ENCODE assay signal across 9 mouse cellular contexts in genomic region chr5:108903134-108903923, GRCm38 (mm10). TPM values are rescaled to one million over a fixed set of nuclear protein-coding genes. Genes with fewer than 3 reads are reported as not detected.
A peak's percentile ranks its signal among the peaks of the same experiment; 100 is the strongest.
DNase-seq lines count a peak whose midpoint lies in the region; ATAC-seq lines count a peak whose summit lies in the region.
"Not testable (repeated sequence)": the region's sequence is repeated elsewhere in the genome, so short reads cannot be mapped to it uniquely, and the experiment has no call there.
"Had no signal": no experiment of that assay in that cellular context is flagged by ENCODE, and none has a peak within 500 bp of the region (broad histone marks: within the 10 kb centered on the region; RNA-seq: fewer than 3 reads in every experiment).

No protein-coding gene starts in this region.

- not testable (repeated sequence) for H3K4me3 ChIP-seq in liver, embryonic 11.5 days (ENCODE audit: low read depth, low read length)
- peak overlapping the region; percentile 28 for H3K4me3 ChIP-seq in midbrain, embryonic 16.5 days (ENCODE audit: low read depth, low read length)
- H3K4me3 ChIP-seq in stomach, embryonic 14.5 days (ENCODE audit: low read depth, low read length), result peak overlapping the region; percentile 11; the same call in 1 of the 2 replicates

- H3K4me1 ChIP-seq in liver, embryonic 11.5 days (replicated peaks; ENCODE audit: control insufficient read depth, insufficient read depth, low read length); midbrain, embryonic 16.5 days (ENCODE audit: control insufficient read depth, insufficient read depth, low read length); stomach, embryonic 14.5 days (ENCODE audit: control insufficient read depth, insufficient read depth, low read length): not testable (repeated sequence)

- peak; percentile 17 to 29 for DNase-seq in cerebellum, postnatal 14 days
- peak; percentile 4 for DNase-seq in frontal cortex, postnatal 14 days (ENCODE audit: low spot score in 2 of 2)
- peak; percentile 25 for DNase-seq in heart, postnatal 4 days
- DNase-seq in kidney, postnatal 14 days, result peak; percentile 16
- DNase-seq in liver, embryonic 11.5 days (ENCODE audit: low spot score), result not testable (repeated sequence)

- not testable (repeated sequence) for H3K36me3 ChIP-seq in liver, embryonic 11.5 days (ENCODE audit: control insufficient read depth, insufficient read depth, low read length); midbrain, embryonic 16.5 days (ENCODE audit: control insufficient read depth, insufficient read depth, low read length); stomach, embryonic 14.5 days (ENCODE audit: control insufficient read depth, insufficient read depth, low read length)

- not testable (repeated sequence) for H3K9me3 ChIP-seq in liver, embryonic 11.5 days (ENCODE audit: control insufficient read depth, low read length); midbrain, embryonic 16.5 days (replicated peaks; ENCODE audit: control insufficient read depth, low read length, poor library complexity, severe bottlenecking); stomach, embryonic 14.5 days (ENCODE audit: control insufficient read depth, low read depth, low read length)

- H3K9ac ChIP-seq in liver, embryonic 11.5 days (ENCODE audit: low read depth, low read length); stomach, embryonic 14.5 days (replicated peaks; ENCODE audit: low read depth, low read length): not testable (repeated sequence)
- H3K9ac ChIP-seq in midbrain, embryonic 16.5 days (ENCODE audit: low read depth, low read length), result peak overlapping the region; percentile 40; the same call in 1 of the 2 replicates

- WGBS in liver, embryonic 11.5 days, result 5% methylated on average over 24 of the region's 65 CpGs
- WGBS in midbrain, embryonic 16.5 days, result 3% methylated on average over 16 of the region's 65 CpGs
- WGBS in stomach, embryonic 14.5 days, result 4% methylated on average over 19 of the region's 65 CpGs

- peak; percentile 95 for ATAC-seq in CD4-positive, CD25-positive, alpha-beta regulatory T cell, adult 4 months
- ATAC-seq in liver, embryonic 11.5 days (replicated peaks; ENCODE audit: low FRiP score), result peak; percentile 98
- ATAC-seq in midbrain, embryonic 16.5 days, result peak; percentile 100
- peak; percentile 96 for ATAC-seq in stomach, embryonic 14.5 days (ENCODE audit: insufficient number of reproducible peaks, insufficient read depth, low FRiP score, low read depth)

- H3K4me2 ChIP-seq in liver, embryonic 11.5 days, result not testable (repeated sequence)
- peak overlapping the region; percentile 41 for H3K4me2 ChIP-seq in midbrain, embryonic 16.5 days (ENCODE audit: low read length)
- H3K4me2 ChIP-seq in stomach, embryonic 14.5 days (replicated peaks; ENCODE audit: low read depth, low read length), result peak overlapping the region; percentile 34

- H3K27ac ChIP-seq in liver, embryonic 11.5 days (ENCODE audit: low read depth, low read length); midbrain, embryonic 16.5 days (ENCODE audit: low read length); stomach, embryonic 14.5 days (ENCODE audit: low read length): not testable (repeated sequence)

- H3K27me3 ChIP-seq in liver, embryonic 11.5 days (replicated peaks; ENCODE audit: control insufficient read depth, insufficient read depth, low read length); midbrain, embryonic 16.5 days (ENCODE audit: control insufficient read depth, insufficient read depth, low read depth, low read length); stomach, embryonic 14.5 days (ENCODE audit: control insufficient read depth, insufficient read depth, low read length): not testable (repeated sequence)

RNA-seq across cellular contexts. Expression of gene Vmn2r9, which starts 50.9 kb away (rescaled TPM):
- polyA plus RNA-seq in CD4-positive, CD25-positive, alpha-beta regulatory T cell, adult 4 months (2017; shearing (Covaris generic)), result under 1 TPM in 1 of 2 experiments, not detected in 1; 0.03 TPM
- total RNA-seq in heart, postnatal 4 days (2021), result not detected
- not detected in 2 replicates for polyA plus RNA-seq in liver, embryonic 11.5 days (2014; fragmentation: Nextera tagmentation; extraction: Ambion mirVana)
- polyA plus RNA-seq in midbrain, embryonic 16.5 days (2015; fragmentation: Nextera tagmentation; extraction: Ambion mirVana), result not detected in 2 replicates
- not detected in 2 replicates for polyA plus RNA-seq in stomach, embryonic 14.5 days (2014; fragmentation: Nextera tagmentation; extraction: Ambion mirVana)
- total RNA-seq: adrenal gland, postnatal 4 days had no signal
